Comparison of ENCODE assay signal across 28 mouse cellular contexts in genomic region chr1:185307645-185308044, GRCm38 (mm10).
"Had no signal": no experiment of that assay in that cellular context is flagged by ENCODE, and none has a peak within 500 bp of the region (broad histone marks: within the 10 kb centered on the region; RNA-seq: fewer than 3 reads in every experiment).

No protein-coding gene starts in this region.

- H3K27me3 ChIP-seq: heart, embryonic 12.5 days; hindbrain, embryonic 12.5 days; kidney, embryonic 15.5 days; limb, embryonic 13.5 days; limb, embryonic 15.5 days; liver, embryonic 12.5 days had no signal

- DNase-seq: forebrain, postnatal 0 days; gastrocnemius, adult 2 months; gastrocnemius, postnatal 10 days; gastrocnemius, postnatal 25 days; heart, adult 18-20 months; heart, postnatal 10 days; heart, postnatal 4 days; kidney, adult 11 months; kidney, adult 2 months; kidney, adult 9 months; kidney, postnatal 14 days; kidney, postnatal 36 days; layer of hippocampus, adult 9-11 months; layer of hippocampus, postnatal 36 days; left cerebral cortex, postnatal 4 days had no signal

- H3K4me2 ChIP-seq: heart, embryonic 12.5 days; hindbrain, embryonic 12.5 days; hindbrain, embryonic 14.5 days; kidney, embryonic 15.5 days; limb, embryonic 13.5 days; limb, embryonic 15.5 days; liver, embryonic 12.5 days had no signal

- H3K4me3 ChIP-seq: gastrocnemius, adult 2 months; heart, embryonic 10.5 days; heart, embryonic 12.5 days; hindbrain, embryonic 10.5 days; hindbrain, embryonic 12.5 days; kidney, embryonic 15.5 days; limb, embryonic 13.5 days; limb, embryonic 15.5 days; liver, embryonic 12.5 days had no signal

- H3K27ac ChIP-seq: heart, embryonic 10.5 days; hindbrain, embryonic 10.5 days; hindbrain, embryonic 12.5 days; hindbrain, embryonic 14.5 days; kidney, embryonic 15.5 days; kidney, postnatal 0 days; limb, embryonic 13.5 days; limb, embryonic 15.5 days; liver, embryonic 12.5 days; liver, embryonic 14.5 days had no signal

- ATAC-seq: forebrain, postnatal 0 days; hindbrain, embryonic 16.5 days; inflammation-experienced regulatory T-cells, adult 6 months; liver, embryonic 12.5 days had no signal

- H3K4me1 ChIP-seq: hindbrain, embryonic 10.5 days; hindbrain, embryonic 12.5 days; kidney, embryonic 15.5 days; limb, embryonic 13.5 days; limb, embryonic 15.5 days had no signal

- H3K9ac ChIP-seq: forebrain, postnatal 0 days; heart, embryonic 12.5 days; hindbrain, embryonic 12.5 days; hindbrain, embryonic 14.5 days; kidney, embryonic 15.5 days; limb, embryonic 13.5 days; limb, embryonic 15.5 days; liver, embryonic 12.5 days; liver, embryonic 14.5 days had no signal

- H3K9me3 ChIP-seq: heart, embryonic 10.5 days; hindbrain, embryonic 12.5 days; kidney, embryonic 15.5 days; limb, embryonic 13.5 days; limb, embryonic 15.5 days; liver, embryonic 12.5 days had no signal
